Mouse (Mus musculus) heart, postnatal 0 days (tissue): ENCODE data around the gene Amer2.

Experiments
- CTCF ChIP-seq: IDR thresholded peaks from 2 replicates; pipeline ENCODE4 v1.5.1; 2016; ENCODE audit warnings: antibody characterized with exemption, control low read depth, low read depth
- EP300 ChIP-seq: IDR thresholded peaks from 2 replicates; pipeline ENCODE4 v1.6.1; 2016; ENCODE audit warnings: antibody characterized with exemption, low read depth

- TF ChIP-seq CTCF: no peak
- TF ChIP-seq EP300: no peak
Measured at GRCm38 (mm10) chr14:60397321-60397720, 24.3 kb downstream of the Amer2 start.
